Mouse (Mus musculus): Measurements from ENCODE around the gene Cpeb3.

GRCm38 (mm10) chr19:37020951-37021350 lies 187.4 kb downstream of the Cpeb3 start:
- TF ChIP-seq CTCF (IDR thresholded peaks at IDR 0.05; ENCODE audit: low read depth, low read length) = no peak
- TF ChIP-seq GATA1 (IDR thresholded peaks at IDR 0.05; ENCODE audit: borderline replicate concordance, low read length) = no peak
- TF ChIP-seq TAL1 (conservative IDR thresholded peaks at IDR 0.05; ENCODE audit: low read depth, low read length) = no peak
- TF ChIP-seq POLR2AphosphoS5 (IDR thresholded peaks at IDR 0.05; ENCODE audit: insufficient replicate concordance, low read depth, low read length) = no peak
